Mouse (Mus musculus) liver, adult 2 months (tissue): Measurements from ENCODE around the gene Six5.

ENCODE experiments used
- CTCF ChIP-seq: fragments of 200-500 bp; IDR thresholded peaks from 2 replicates; pipeline ENCODE4 v1.5.1; 2011; ENCODE audit warnings: low read depth, low read length, control low read depth
- POLR2A ChIP-seq: fragments of 200-500 bp; IDR thresholded peaks from 2 replicates; pipeline ENCODE4 v1.6.1; 2011; ENCODE audit warnings: low read length, control low read depth; ENCODE audit not compliant: insufficient read depth; ENCODE audit errors: extremely low read depth

GRCm38 (mm10) chr7:19085495-19085894, 8.9 kb upstream of the Six5 start:
- no peak for TF ChIP-seq POLR2A
- no peak for TF ChIP-seq CTCF
